Mouse (Mus musculus): ENCODE measurements around the gene Pid1. TPM values are rescaled to one million over a fixed set of nuclear protein-coding genes. Genes with fewer than 3 reads are reported as not detected.

Gene Pid1
- polyA plus RNA-seq, 1 experiment from 2014 or later: 33.5 TPM

- Histone ChIP-seq H3K4me1 (ENCODE audit: control insufficient read depth, insufficient read depth, low read length) (no peaks in the 10 kb centered on the region; the same call in 1 of the 2 replicates), H3K4me2 (replicated peaks; ENCODE audit: low read depth, low read length) (no peak overlapping the region), H3K27ac (ENCODE audit: low read depth, low read length) (no peak overlapping the region), H3K4me3 (ENCODE audit: low read length) (no peak overlapping the region), H3K36me3 (ENCODE audit: control insufficient read depth, insufficient read depth, low read length) (no peaks in the 10 kb centered on the region), H3K9ac (ENCODE audit: low read depth, low read length) (no peak overlapping the region), H3K9me3 (ENCODE audit: control insufficient read depth, low read length) (no peaks in the 10 kb centered on the region), H3K27me3 (ENCODE audit: control insufficient read depth, insufficient read depth, low read length) (no peaks in the 10 kb centered on the region)
- WGBS: 82% methylated on average over 3 of the region's 3 CpGs
- no peak for ATAC-seq (ENCODE audit: low FRiP score, low TSS enrichment)
Observed at GRCm38 (mm10) chr1:84366553-84366952, 2.6 kb upstream of the Pid1 start.

GRCm38 (mm10) chr1:84362709-84363617 lies 1.0 kb downstream of the Pid1 start:
- H3K27ac ChIP-seq (ENCODE audit: low read depth, low read length): no peak overlapping the region
- no peak overlapping the region for H3K4me2 ChIP-seq (replicated peaks; ENCODE audit: low read depth, low read length)
- H3K27me3 ChIP-seq (ENCODE audit: control insufficient read depth, insufficient read depth, low read length): no peaks in the 10 kb centered on the region
- 74% methylated on average over 7 of the region's 7 CpGs for WGBS
- H3K36me3 ChIP-seq (ENCODE audit: control insufficient read depth, insufficient read depth, low read length): no peaks in the 10 kb centered on the region
- H3K9ac ChIP-seq (ENCODE audit: low read depth, low read length): no peak overlapping the region
- no peaks in the 10 kb centered on the region for H3K9me3 ChIP-seq (ENCODE audit: control insufficient read depth, low read length)
- H3K4me1 ChIP-seq (ENCODE audit: control insufficient read depth, insufficient read depth, low read length): no peaks in the 10 kb centered on the region; the same call in 1 of the 2 replicates
- no peak overlapping the region for H3K4me3 ChIP-seq (ENCODE audit: low read length)
- no peak for ATAC-seq (ENCODE audit: low FRiP score, low TSS enrichment)

- H3K9me3 ChIP-seq (ENCODE audit: control insufficient read depth, low read length): no peaks in the 10 kb centered on the region
- H3K36me3 ChIP-seq (ENCODE audit: control insufficient read depth, insufficient read depth, low read length): no peaks in the 10 kb centered on the region
- no peak overlapping the region for H3K27ac ChIP-seq (ENCODE audit: low read depth, low read length)
- H3K9ac ChIP-seq (ENCODE audit: low read depth, low read length): no peak overlapping the region
- H3K4me2 ChIP-seq (replicated peaks; ENCODE audit: low read depth, low read length): no peak overlapping the region
- peak; percentile 55; the same call in 1 of the 2 replicates for ATAC-seq (ENCODE audit: low FRiP score, low TSS enrichment)
- no peak overlapping the region for H3K4me3 ChIP-seq (ENCODE audit: low read length)
- WGBS: 18% methylated on average over 1 of the region's 1 CpGs
- H3K4me1 ChIP-seq (ENCODE audit: control insufficient read depth, insufficient read depth, low read length): no peaks in the 10 kb centered on the region; the same call in 1 of the 2 replicates
- no peaks in the 10 kb centered on the region for H3K27me3 ChIP-seq (ENCODE audit: control insufficient read depth, insufficient read depth, low read length)
Observed at GRCm38 (mm10) chr1:84362209-84362608, 1.8 kb downstream of the Pid1 start.

- no peaks in the 10 kb centered on the region for H3K27me3 ChIP-seq (ENCODE audit: control insufficient read depth, insufficient read depth, low read length)
- H3K9ac ChIP-seq (ENCODE audit: low read depth, low read length): no peak overlapping the region
- no peak overlapping the region for H3K4me2 ChIP-seq (replicated peaks; ENCODE audit: low read depth, low read length)
- no peak for ATAC-seq (ENCODE audit: low FRiP score, low TSS enrichment)
- no peak overlapping the region for H3K4me3 ChIP-seq (ENCODE audit: low read length)
- no peak overlapping the region for H3K27ac ChIP-seq (ENCODE audit: low read depth, low read length)
- H3K4me1 ChIP-seq (ENCODE audit: control insufficient read depth, insufficient read depth, low read length): no peaks in the 10 kb centered on the region; the same call in 1 of the 2 replicates
- H3K36me3 ChIP-seq (ENCODE audit: control insufficient read depth, insufficient read depth, low read length): no peaks in the 10 kb centered on the region
- WGBS: 68% methylated on average over 3 of the region's 3 CpGs
- no peaks in the 10 kb centered on the region for H3K9me3 ChIP-seq (ENCODE audit: control insufficient read depth, low read length)
Observed at GRCm38 (mm10) chr1:84361389-84361788, 2.6 kb downstream of the Pid1 start.

GRCm38 (mm10) chr1:84359611-84360500 lies 4.1 kb downstream of the Pid1 start:
- no peak for ATAC-seq (ENCODE audit: low FRiP score, low TSS enrichment)
- H3K9ac ChIP-seq (ENCODE audit: low read depth, low read length): no peak overlapping the region
- no peak overlapping the region for H3K4me2 ChIP-seq (replicated peaks; ENCODE audit: low read depth, low read length)
- no peak overlapping the region for H3K27ac ChIP-seq (ENCODE audit: low read depth, low read length)
- no peaks in the 10 kb centered on the region for H3K36me3 ChIP-seq (ENCODE audit: control insufficient read depth, insufficient read depth, low read length)
- no peak overlapping the region for H3K4me3 ChIP-seq (ENCODE audit: low read length)
- no peaks in the 10 kb centered on the region for H3K9me3 ChIP-seq (ENCODE audit: control insufficient read depth, low read length)
- no peaks in the 10 kb centered on the region; the same call in 1 of the 2 replicates for H3K4me1 ChIP-seq (ENCODE audit: control insufficient read depth, insufficient read depth, low read length)
- 82% methylated on average over 6 of the region's 6 CpGs for WGBS
- H3K27me3 ChIP-seq (ENCODE audit: control insufficient read depth, insufficient read depth, low read length): no peaks in the 10 kb centered on the region

- Histone ChIP-seq H3K27me3 (ENCODE audit: control insufficient read depth, insufficient read depth, low read length) (no peaks in the 10 kb centered on the region), H3K36me3 (ENCODE audit: control insufficient read depth, insufficient read depth, low read length) (no peaks in the 10 kb centered on the region)
- no peak for ATAC-seq (ENCODE audit: low FRiP score, low TSS enrichment)
Observed at GRCm38 (mm10) chr1:84357216-84357615, 6.8 kb downstream of the Pid1 start.

GRCm38 (mm10) chr1:84350262-84350661 lies 13.7 kb downstream of the Pid1 start:
- Histone ChIP-seq H3K4me1 (ENCODE audit: control insufficient read depth, insufficient read depth, low read length) (no peaks in the 10 kb centered on the region), H3K4me3 (ENCODE audit: low read length) (no peak overlapping the region), H3K36me3 (ENCODE audit: control insufficient read depth, insufficient read depth, low read length) (no peaks in the 10 kb centered on the region), H3K9ac (ENCODE audit: low read depth, low read length) (no peak overlapping the region), H3K4me2 (replicated peaks; ENCODE audit: low read depth, low read length) (no peak overlapping the region), H3K27me3 (ENCODE audit: control insufficient read depth, insufficient read depth, low read length) (no peaks in the 10 kb centered on the region), H3K27ac (ENCODE audit: low read depth, low read length) (no peak overlapping the region), H3K9me3 (ENCODE audit: control insufficient read depth, low read length) (no peaks in the 10 kb centered on the region)
- no peak for ATAC-seq (ENCODE audit: low FRiP score, low TSS enrichment)
- 88% methylated on average over 2 of the region's 2 CpGs for WGBS

More at GRCm38 (mm10) chr1:84357216-84357615, 6.8 kb downstream of the Pid1 start:
- WGBS: 78% methylated on average over 5 of the region's 5 CpGs
- Histone ChIP-seq H3K4me3 (ENCODE audit: low read length) (no peak overlapping the region), H3K4me1 (ENCODE audit: control insufficient read depth, insufficient read depth, low read length) (no peaks in the 10 kb centered on the region), H3K9me3 (ENCODE audit: control insufficient read depth, low read length) (no peaks in the 10 kb centered on the region), H3K27ac (ENCODE audit: low read depth, low read length) (no peak overlapping the region), H3K4me2 (replicated peaks; ENCODE audit: low read depth, low read length) (no peak overlapping the region), H3K9ac (ENCODE audit: low read depth, low read length) (no peak overlapping the region)

- Histone ChIP-seq H3K9ac (ENCODE audit: low read depth, low read length) (no peak overlapping the region), H3K27ac (ENCODE audit: low read depth, low read length) (no peak overlapping the region), H3K36me3 (ENCODE audit: control insufficient read depth, insufficient read depth, low read length) (no peaks in the 10 kb centered on the region), H3K4me1 (ENCODE audit: control insufficient read depth, insufficient read depth, low read length) (no peaks in the 10 kb centered on the region), H3K4me2 (replicated peaks; ENCODE audit: low read depth, low read length) (no peak overlapping the region), H3K4me3 (ENCODE audit: low read length) (no peak overlapping the region), H3K27me3 (ENCODE audit: control insufficient read depth, insufficient read depth, low read length) (no peaks in the 10 kb centered on the region), H3K9me3 (ENCODE audit: control insufficient read depth, low read length) (no peaks in the 10 kb centered on the region)
- WGBS: 65% methylated on average over 3 of the region's 3 CpGs
- ATAC-seq (ENCODE audit: low FRiP score, low TSS enrichment): no peak
Observed at GRCm38 (mm10) chr1:84347796-84348476, 16.0 kb downstream of the Pid1 start.

All from kidney, embryonic 14.5 days (tissue).